ENCODE assay signal across 14 mouse cellular contexts in genomic region chr11:100722493-100723028, GRCm38 (mm10). TPM values are rescaled to one million over a fixed set of nuclear protein-coding genes. Genes with fewer than 3 reads are reported as not detected.
DNase-seq lines count a peak whose midpoint lies in the region; ATAC-seq and TF ChIP-seq lines count a peak whose summit lies in the region.
"Had no signal": no experiment of that assay in that cellular context is flagged by ENCODE, and none has a peak within 500 bp of the region (broad histone marks: within the 10 kb centered on the region; RNA-seq: fewer than 3 reads in every experiment).

No protein-coding gene starts in this region.

- H3K36me3 ChIP-seq in heart, embryonic 12.5 days: peaks cover 18% of the 10 kb centered on the region
- peaks cover 19% of the 10 kb centered on the region for H3K36me3 ChIP-seq in neural tube, embryonic 15.5 days

- ATAC-seq in heart, embryonic 12.5 days (ENCODE audit: insufficient number of reproducible peaks, low FRiP score): no peak
- ATAC-seq in neural tube, embryonic 15.5 days (ENCODE audit: low FRiP score): no peak
- no peak for ATAC-seq in megakaryocyte-erythroid progenitor cell, adult 5-6 weeks (replicated peaks; ENCODE audit: low FRiP score, low TSS enrichment, poor library complexity, severe bottlenecking)

- H3K9me3 ChIP-seq in heart, embryonic 12.5 days (replicated peaks): no peaks in the 10 kb centered on the region
- no peaks in the 10 kb centered on the region for H3K9me3 ChIP-seq in neural tube, embryonic 15.5 days (replicated peaks)

- H3K4me3 ChIP-seq in heart, embryonic 12.5 days: no peak overlapping the region
- H3K4me3 ChIP-seq in neural tube, embryonic 15.5 days (replicated peaks): no peak overlapping the region
- no peak overlapping the region for H3K4me3 ChIP-seq in olfactory bulb, adult 2 months (ENCODE audit: insufficient read depth, low read depth, low read length)

- 51% methylated on average over 2 of the region's 2 CpGs for WGBS in heart, embryonic 12.5 days
- WGBS in neural tube, embryonic 15.5 days: 49% methylated on average over 2 of the region's 2 CpGs
- 52% methylated on average over 2 of the region's 2 CpGs for WGBS in olfactory bulb, adult 2 months

- peaks cover 50% of the 10 kb centered on the region for H3K4me1 ChIP-seq in heart, embryonic 12.5 days (replicated peaks)
- peaks cover 39% of the 10 kb centered on the region for H3K4me1 ChIP-seq in neural tube, embryonic 15.5 days
- H3K4me1 ChIP-seq in olfactory bulb, adult 2 months (ENCODE audit: control insufficient read depth, insufficient read depth, low read length): peaks cover 39% of the 10 kb centered on the region

- peak overlapping the region; percentile 82 for H3K27ac ChIP-seq in heart, embryonic 12.5 days (ENCODE audit: poor library complexity, severe bottlenecking)
- 0 out of 2 replicates have a peak overlapping the region, but pooled peaks have one; percentile 14 for H3K27ac ChIP-seq in neural tube, embryonic 15.5 days (replicated peaks)
- peak overlapping the region; percentile 8; the same call in 1 of the 2 replicates for H3K27ac ChIP-seq in olfactory bulb, adult 2 months (ENCODE audit: insufficient read depth, low read depth, low read length)

- TF ChIP-seq CTCF in olfactory bulb, adult 2 months (IDR thresholded peaks at IDR 0.05; ENCODE audit: insufficient read depth, low read depth, low read length): no peak

- no peak for TF ChIP-seq POLR2A in olfactory bulb, adult 2 months (IDR thresholded peaks at IDR 0.05; ENCODE audit: insufficient read depth, low read depth, low read length)

- no peak for DNase-seq in heart, adult 18-20 months
- no peak for DNase-seq in neural tube, embryonic 10.5 days (ENCODE audit: extremely low spot score, low spot score)
- DNase-seq in kidney, adult 9 months: peak; percentile 72
- DNase-seq in cerebellum, postnatal 4 days (ENCODE audit: low spot score in 2 of 2): no peak
- DNase-seq: left cerebral cortex, postnatal 4 days; right cerebral cortex, adult 18-20 months; thymus, adult 18-20 months had no signal

- H3K27me3 ChIP-seq in heart, embryonic 12.5 days (replicated peaks): no peaks in the 10 kb centered on the region
- no peaks in the 10 kb centered on the region for H3K27me3 ChIP-seq in neural tube, embryonic 15.5 days (replicated peaks)

- H3K9ac ChIP-seq in heart, embryonic 12.5 days: peak overlapping the region; percentile 50
- H3K9ac ChIP-seq in neural tube, embryonic 15.5 days (replicated peaks): no peak overlapping the region

- peak overlapping the region; percentile 27; the same call in 1 of the 2 replicates for H3K4me2 ChIP-seq in heart, embryonic 12.5 days
- no peak overlapping the region for H3K4me2 ChIP-seq in neural tube, embryonic 15.5 days

RNA-seq across cellular contexts. Expression of gene Hspb9, which starts 8.9 kb away (rescaled TPM):
- 0.27 TPM in 1 of 2 replicates, not detected in the other for polyA plus RNA-seq in heart, embryonic 12.5 days (2016; fragmentation: Nextera tagmentation; extraction: Ambion mirVana)
- total RNA-seq in heart, adult 18-20 months (2021): not detected
- 0.43 TPM in 1 of 2 replicates, not detected in the other for polyA plus RNA-seq in neural tube, embryonic 15.5 days (2015; fragmentation: Nextera tagmentation; extraction: Ambion mirVana)
- polyA plus RNA-seq in olfactory bulb, adult 2 months (2012; ENCODE audit: insufficient read depth, insufficient read length, low replicate concordance, missing spikeins): not detected in 2 replicates
- total RNA-seq in megakaryocyte-erythroid progenitor cell, adult 5-6 weeks (2014; fragmentation: Nextera tagmentation): not detected in 2 replicates
- not detected in 2 replicates for total RNA-seq in megakaryocyte-erythroid progenitor cell, adult 5-6 weeks (2017)
- total RNA-seq: heart, postnatal 10 days; left cerebral cortex, postnatal 4 days; monocyte, adult 5-6 weeks had no signal

RNA-seq across cellular contexts. Expression of gene Kat2a, which starts 10.3 kb away (rescaled TPM):
- 45.4 and 49.0 TPM in 2 replicates for polyA plus RNA-seq in heart, embryonic 12.5 days (2016; fragmentation: Nextera tagmentation; extraction: Ambion mirVana)
- total RNA-seq in heart, adult 18-20 months (2021): 10 to 100 TPM; 12.2 to 14.7 TPM
- 64.4 and 67.2 TPM in 2 replicates for polyA plus RNA-seq in neural tube, embryonic 15.5 days (2015; fragmentation: Nextera tagmentation; extraction: Ambion mirVana)
- not detected in 2 replicates for polyA plus RNA-seq in olfactory bulb, adult 2 months (2012; ENCODE audit: insufficient read depth, insufficient read length, low replicate concordance, missing spikeins)
- total RNA-seq in megakaryocyte-erythroid progenitor cell, adult 5-6 weeks (2014; fragmentation: Nextera tagmentation): 60.8 and 61.6 TPM in 2 replicates
- 15.2 and 30.5 TPM in 2 replicates for total RNA-seq in megakaryocyte-erythroid progenitor cell, adult 5-6 weeks (2017)

RNA-seq across cellular contexts. Expression of gene Rab5c, which starts 15.5 kb away (rescaled TPM):
- 10.5 and 11.4 TPM in 2 replicates for polyA plus RNA-seq in heart, embryonic 12.5 days (2016; fragmentation: Nextera tagmentation; extraction: Ambion mirVana)
- total RNA-seq in heart, adult 18-20 months (2021): 10 to 100 TPM; 53.9 to 59.8 TPM
- 41.8 and 49.8 TPM in 2 replicates for polyA plus RNA-seq in neural tube, embryonic 15.5 days (2015; fragmentation: Nextera tagmentation; extraction: Ambion mirVana)
- not detected in 2 replicates for polyA plus RNA-seq in olfactory bulb, adult 2 months (2012; ENCODE audit: insufficient read depth, insufficient read length, low replicate concordance, missing spikeins)
- total RNA-seq in megakaryocyte-erythroid progenitor cell, adult 5-6 weeks (2014; fragmentation: Nextera tagmentation): 77.5 and 147 TPM in 2 replicates
- 81.5 and 95.4 TPM in 2 replicates for total RNA-seq in megakaryocyte-erythroid progenitor cell, adult 5-6 weeks (2017)

RNA-seq across cellular contexts. Expression of gene Dhx58, which starts 18.5 kb away (rescaled TPM):
- polyA plus RNA-seq in heart, embryonic 12.5 days (2016; fragmentation: Nextera tagmentation; extraction: Ambion mirVana): 0.74 and 0.90 TPM in 2 replicates
- total RNA-seq in heart, adult 18-20 months (2021): 1 to 10 TPM in 1 of 2 experiments, under 1 TPM in 1; 0.60 to 1.0 TPM
- 2.7 and 4.4 TPM in 2 replicates for polyA plus RNA-seq in neural tube, embryonic 15.5 days (2015; fragmentation: Nextera tagmentation; extraction: Ambion mirVana)
- polyA plus RNA-seq in olfactory bulb, adult 2 months (2012; ENCODE audit: insufficient read depth, insufficient read length, low replicate concordance, missing spikeins): not detected in 2 replicates
- 14.2 and 16.4 TPM in 2 replicates for total RNA-seq in megakaryocyte-erythroid progenitor cell, adult 5-6 weeks (2014; fragmentation: Nextera tagmentation)
- total RNA-seq in megakaryocyte-erythroid progenitor cell, adult 5-6 weeks (2017): 11.8 and 12.9 TPM in 2 replicates

RNA-seq across cellular contexts. Expression of gene Zfp385c, which starts 30.3 kb away (rescaled TPM):
- 0.41 TPM in 1 of 2 replicates, not detected in the other for polyA plus RNA-seq in heart, embryonic 12.5 days (2016; fragmentation: Nextera tagmentation; extraction: Ambion mirVana)
- under 1 TPM; 0.12 to 0.44 TPM for total RNA-seq in heart, adult 18-20 months (2021)
- polyA plus RNA-seq in neural tube, embryonic 15.5 days (2015; fragmentation: Nextera tagmentation; extraction: Ambion mirVana): 0.77 TPM in 2 replicates
- not detected in 2 replicates for polyA plus RNA-seq in olfactory bulb, adult 2 months (2012; ENCODE audit: insufficient read depth, insufficient read length, low replicate concordance, missing spikeins)
- not detected in 2 replicates for total RNA-seq in megakaryocyte-erythroid progenitor cell, adult 5-6 weeks (2014; fragmentation: Nextera tagmentation)
- not detected in 2 replicates for total RNA-seq in megakaryocyte-erythroid progenitor cell, adult 5-6 weeks (2017)
- polyA plus RNA-seq: forebrain, embryonic 11.5 days had no signal

Comparison
In these comparisons a context has a peak if more than half of its experiments do, and no peak if none do; other contexts are left out.
1. H3K27ac ChIP-seq: peak in every context shown above with its lines; median percentile 82 in heart, embryonic 12.5 days; 14 in neural tube, embryonic 15.5 days; 8 in olfactory bulb, adult 2 months.
2. RNA of gene Kat2a, which starts 10.3 kb away (polyA plus RNA-seq): 64.4 to 67.2 TPM in neural tube, embryonic 15.5 days and 45.4 to 49.0 TPM in heart, embryonic 12.5 days; not detected in olfactory bulb, adult 2 months; every median in the first group is over 10 times any median in the second.